Mouse (Mus musculus) ES-Bruce4 (cell line): ENCODE measurements around the gene Clps. TPM values are rescaled to one million over a fixed set of nuclear protein-coding genes. Genes with fewer than 3 reads are reported as not detected.
"Not testable (repeated sequence)": the region's sequence is repeated elsewhere in the genome, so short reads cannot be mapped to it uniquely, and the experiment has no call there.

Source experiments
- H3K27ac ChIP-seq: 2 replicates; pipeline ENCODE4 v1.5.1; 2012; ENCODE audit warnings: low read length, inconsistent platforms; ENCODE audit not compliant: insufficient read depth
- H3K27me3 ChIP-seq: 2 replicates; pipeline ENCODE4 v1.6.1; 2012; ENCODE audit warnings: mild to moderate bottlenecking, low read length, inconsistent platforms; ENCODE audit not compliant: control insufficient read depth, poor library complexity, insufficient read depth, severe bottlenecking
- H3K36me3 ChIP-seq: 2 replicates; pipeline ENCODE4 v1.6.1; 2012; ENCODE audit warnings: inconsistent platforms, mild to moderate bottlenecking, low read length, moderate library complexity; ENCODE audit not compliant: control insufficient read depth, poor library complexity, insufficient read depth, severe bottlenecking
- H3K4me1 ChIP-seq: one replicate; pipeline ENCODE4 v1.8.1; 2011; ENCODE audit warnings: low read length; ENCODE audit not compliant: control insufficient read depth, insufficient read depth
- H3K4me3 ChIP-seq: 2 replicates; pipeline ENCODE4 v1.5.1; 2011; ENCODE audit warnings: low read depth, mild to moderate bottlenecking, low read length
- H3K9ac ChIP-seq: 2 replicates; pipeline ENCODE4 v1.6.1; 2012; ENCODE audit warnings: low read depth, mild to moderate bottlenecking, inconsistent platforms; ENCODE audit not compliant: poor library complexity, severe bottlenecking
- H3K9me3 ChIP-seq: replicated peaks from 2 replicates; pipeline ENCODE4 v1.6.1; 2012; ENCODE audit warnings: mild to moderate bottlenecking, low read length, inconsistent platforms; ENCODE audit not compliant: control insufficient read depth, poor library complexity, insufficient read depth, severe bottlenecking
- CTCF ChIP-seq: IDR thresholded peaks from one replicate; pipeline ENCODE4 v1.8.1; 2011; ENCODE audit warnings: low read depth, low read length
- EP300 ChIP-seq: IDR thresholded peaks from 2 replicates; pipeline ENCODE4 v1.6.1; 2011; ENCODE audit warnings: low read depth, low read length; ENCODE audit not compliant: insufficient read depth
- POLR2A ChIP-seq: IDR thresholded peaks from one replicate; pipeline ENCODE4 v1.8.1; 2011; ENCODE audit warnings: low read length; ENCODE audit not compliant: insufficient read depth
- polyA plus RNA-seq: library from polyadenylated mRNA; stranded (reverse); fragments of >200 nt; gene quantifications from 2 replicates; pipeline ENCODE4 v1.2.4, GENCODE M21; 2011; ENCODE audit warnings: low read depth; ENCODE audit not compliant: missing spikeins, insufficient read depth, insufficient read length

Gene Clps
- polyA plus RNA-seq, 1 experiment, result not detected

GRCm38 (mm10) chr17:28561613-28562012 is 1.0 kb upstream of the Clps start:
- Histone ChIP-seq H3K27ac (no peak overlapping the region), H3K9me3 (no peaks in the 10 kb centered on the region)
- TF ChIP-seq POLR2A (no peak), EP300 (no peak), CTCF (no peak)

GRCm38 (mm10) chr17:28557772-28558171 is 2.8 kb downstream of the Clps start:
- Histone ChIP-seq H3K36me3 (no peaks in the 10 kb centered on the region), H3K4me1 (peaks cover 6% of the 10 kb centered on the region), H3K9me3 (no peaks in the 10 kb centered on the region), H3K4me3 (no peak overlapping the region), H3K9ac (no peak overlapping the region), H3K27me3 (no peaks in the 10 kb centered on the region), H3K27ac (no peak overlapping the region)
- TF ChIP-seq EP300 (no peak), CTCF (no peak), POLR2A (no peak)

More at GRCm38 (mm10) chr17:28561613-28562012, 1.0 kb upstream of the Clps start:
- Histone ChIP-seq H3K9ac (no peak overlapping the region), H3K4me3 (no peak overlapping the region), H3K27me3 (no peaks in the 10 kb centered on the region), H3K4me1 (peaks cover under 1% of the 10 kb centered on the region), H3K36me3 (no peaks in the 10 kb centered on the region)

GRCm38 (mm10) chr17:28556635-28557396 is 3.8 kb downstream of the Clps start:
- no peak overlapping the region for H3K4me3 ChIP-seq
- no peaks in the 10 kb centered on the region for H3K9me3 ChIP-seq
- H3K27me3 ChIP-seq, result no peaks in the 10 kb centered on the region
- no peaks in the 10 kb centered on the region for H3K36me3 ChIP-seq
- no peak overlapping the region for H3K9ac ChIP-seq
- H3K4me1 ChIP-seq, result peaks cover 6% of the 10 kb centered on the region
- TF ChIP-seq CTCF (no peak), POLR2A (no peak), EP300 (no peak)
- H3K27ac ChIP-seq, result no peak overlapping the region

- not testable (repeated sequence) for H3K9me3 ChIP-seq, H3K4me1 ChIP-seq, H3K27me3 ChIP-seq, H3K4me3 ChIP-seq, H3K27ac ChIP-seq, H3K9ac ChIP-seq, H3K36me3 ChIP-seq
- TF ChIP-seq EP300, result 0 out of 2 replicates have a peak, but pooled peaks have one; percentile 28
Measured at GRCm38 (mm10) chr17:28554021-28554420, 6.5 kb downstream of the Clps start.

- Histone ChIP-seq H3K4me3 (no peak overlapping the region), H3K27ac (no peak overlapping the region), H3K36me3 (no peaks in the 10 kb centered on the region), H3K9me3 (no peaks in the 10 kb centered on the region), H3K27me3 (no peaks in the 10 kb centered on the region), H3K9ac (no peak overlapping the region), H3K4me1 (peaks cover 8% of the 10 kb centered on the region)
- TF ChIP-seq POLR2A (no peak), CTCF (peak; percentile 99), EP300 (0 out of 2 replicates have a peak, but pooled peaks have one; percentile 19)
Measured at GRCm38 (mm10) chr17:28553040-28553793, 7.3 kb downstream of the Clps start.

GRCm38 (mm10) chr17:28549111-28549510 is 11.5 kb downstream of the Clps start, which contains the start of gene Clpsl2:
Gene Clpsl2, plus strand, starts transcription at chr17:28549411.
- TF ChIP-seq CTCF, result no peak
- Histone ChIP-seq H3K9me3 (no peaks in the 10 kb centered on the region), H3K36me3 (no peaks in the 10 kb centered on the region), H3K27ac (no peak within 1 kb of the TSS), H3K27me3 (no peaks in the 10 kb centered on the region), H3K9ac (peak within 1 kb of the TSS; percentile 7; the same call in 1 of the 2 replicates), H3K4me3 (peak within 1 kb of the TSS; percentile 2; the same call in 1 of the 2 replicates), H3K4me1 (peaks cover 4% of the 10 kb centered on the region)
